Mouse (Mus musculus): ENCODE results near the gene Amigo1. TPM values are rescaled to one million over a fixed set of nuclear protein-coding genes. Genes with fewer than 3 reads are reported as not detected.

The Amigo1 gene
- polyA plus RNA-seq, 1 experiment, result 6.2 TPM

GRCm38 (mm10) chr3:108189897-108190296, 3.8 kb downstream of the Amigo1 start:
- Histone ChIP-seq H3K4me3 (ENCODE audit: extremely low read depth, insufficient read depth, insufficient read length) (no peak overlapping the region), H3K4me1 (ENCODE audit: control insufficient read depth, insufficient read depth, insufficient read length) (peaks cover 7% of the 10 kb centered on the region), H3K27ac (ENCODE audit: insufficient read depth, low read length) (no peak overlapping the region), H3K36me3 (ENCODE audit: control insufficient read depth, insufficient read depth, low read length) (no peaks in the 10 kb centered on the region), H3K27me3 (ENCODE audit: control insufficient read depth, insufficient read depth, low read length) (peaks cover 5% of the 10 kb centered on the region)
- WGBS, result 76% methylated on average over 5 of the region's 5 CpGs
- no peak for DNase-seq (ENCODE audit: low read depth in 1 of 2, low spot score in 2 of 2)
- TF ChIP-seq CTCF (IDR thresholded peaks at IDR 0.05; ENCODE audit: extremely low read depth, insufficient read depth, insufficient read length, insufficient replicate concordance), result no peak
- TF ChIP-seq POLR2A (IDR thresholded peaks at IDR 0.05; ENCODE audit: low read depth, low read length), result no peak

GRCm38 (mm10) chr3:108193686-108194085, 7.6 kb downstream of the Amigo1 start:
- TF ChIP-seq POLR2A (IDR thresholded peaks at IDR 0.05; ENCODE audit: low read depth, low read length), result no peak
- TF ChIP-seq CTCF (IDR thresholded peaks at IDR 0.05; ENCODE audit: extremely low read depth, insufficient read depth, insufficient read length, insufficient replicate concordance), result no peak
- Histone ChIP-seq H3K27me3 (ENCODE audit: control insufficient read depth, insufficient read depth, low read length) (no peaks in the 10 kb centered on the region), H3K4me1 (ENCODE audit: control insufficient read depth, insufficient read depth, insufficient read length) (no peaks in the 10 kb centered on the region), H3K36me3 (ENCODE audit: control insufficient read depth, insufficient read depth, low read length) (peaks cover 1% of the 10 kb centered on the region; the same call in 1 of the 2 replicates), H3K4me3 (ENCODE audit: extremely low read depth, insufficient read depth, insufficient read length) (no peak overlapping the region), H3K27ac (ENCODE audit: insufficient read depth, low read length) (no peak overlapping the region)
- WGBS, result 83% methylated on average over 4 of the region's 4 CpGs
- no peak for DNase-seq (ENCODE audit: low read depth in 1 of 2, low spot score in 2 of 2)

- H3K27me3 ChIP-seq (ENCODE audit: control insufficient read depth, insufficient read depth, low read length), result no peaks in the 10 kb centered on the region
- no peak for DNase-seq (ENCODE audit: low read depth in 1 of 2, low spot score in 2 of 2)
- no peak overlapping the region for H3K4me3 ChIP-seq (ENCODE audit: extremely low read depth, insufficient read depth, insufficient read length)
- H3K4me1 ChIP-seq (ENCODE audit: control insufficient read depth, insufficient read depth, insufficient read length), result peaks cover 5% of the 10 kb centered on the region; the same call in 1 of the 2 replicates
- 83% methylated on average over 4 of the region's 4 CpGs for WGBS
- TF ChIP-seq CTCF (IDR thresholded peaks at IDR 0.05; ENCODE audit: extremely low read depth, insufficient read depth, insufficient read length, insufficient replicate concordance) (no peak), POLR2A (IDR thresholded peaks at IDR 0.05; ENCODE audit: low read depth, low read length) (no peak)
- no peak overlapping the region for H3K27ac ChIP-seq (ENCODE audit: insufficient read depth, low read length)
- peaks cover 1% of the 10 kb centered on the region; the same call in 1 of the 2 replicates for H3K36me3 ChIP-seq (ENCODE audit: control insufficient read depth, insufficient read depth, low read length)
Observed at GRCm38 (mm10) chr3:108195287-108195686, 9.2 kb downstream of the Amigo1 start.

- H3K4me3 ChIP-seq (ENCODE audit: extremely low read depth, insufficient read depth, insufficient read length), result no peak overlapping the region
- no peak for DNase-seq (ENCODE audit: low read depth in 1 of 2, low spot score in 2 of 2)
- no peak overlapping the region for H3K27ac ChIP-seq (ENCODE audit: insufficient read depth, low read length)
- H3K27me3 ChIP-seq (ENCODE audit: control insufficient read depth, insufficient read depth, low read length), result no peaks in the 10 kb centered on the region
- H3K4me1 ChIP-seq (ENCODE audit: control insufficient read depth, insufficient read depth, insufficient read length), result peaks cover 5% of the 10 kb centered on the region; the same call in 1 of the 2 replicates
- WGBS, result 89% methylated on average over 7 of the region's 7 CpGs
- peaks cover 1% of the 10 kb centered on the region; the same call in 1 of the 2 replicates for H3K36me3 ChIP-seq (ENCODE audit: control insufficient read depth, insufficient read depth, low read length)
- TF ChIP-seq POLR2A (IDR thresholded peaks at IDR 0.05; ENCODE audit: low read depth, low read length), result no peak
- no peak for TF ChIP-seq CTCF (IDR thresholded peaks at IDR 0.05; ENCODE audit: extremely low read depth, insufficient read depth, insufficient read length, insufficient replicate concordance)
Observed at GRCm38 (mm10) chr3:108195941-108196590, 9.9 kb downstream of the Amigo1 start.

- Histone ChIP-seq H3K4me1 (ENCODE audit: control insufficient read depth, insufficient read depth, insufficient read length) (peaks cover 9% of the 10 kb centered on the region; the same call in 1 of the 2 replicates), H3K27me3 (ENCODE audit: control insufficient read depth, insufficient read depth, low read length) (no peaks in the 10 kb centered on the region), H3K36me3 (ENCODE audit: control insufficient read depth, insufficient read depth, low read length) (peaks cover 1% of the 10 kb centered on the region; the same call in 1 of the 2 replicates), H3K4me3 (ENCODE audit: extremely low read depth, insufficient read depth, insufficient read length) (no peak overlapping the region), H3K27ac (ENCODE audit: insufficient read depth, low read length) (no peak overlapping the region)
- no peak for TF ChIP-seq CTCF (IDR thresholded peaks at IDR 0.05; ENCODE audit: extremely low read depth, insufficient read depth, insufficient read length, insufficient replicate concordance)
- no peak for TF ChIP-seq POLR2A (IDR thresholded peaks at IDR 0.05; ENCODE audit: low read depth, low read length)
- DNase-seq (ENCODE audit: low read depth in 1 of 2, low spot score in 2 of 2), result no peak
- 71% methylated on average over 14 of the region's 14 CpGs for WGBS
Observed at GRCm38 (mm10) chr3:108197066-108197497, 10.9 kb downstream of the Amigo1 start.

GRCm38 (mm10) chr3:108199231-108199630, 13.1 kb downstream of the Amigo1 start:
- Histone ChIP-seq H3K4me1 (ENCODE audit: control insufficient read depth, insufficient read depth, insufficient read length) (peaks cover 9% of the 10 kb centered on the region; the same call in 1 of the 2 replicates), H3K4me3 (ENCODE audit: extremely low read depth, insufficient read depth, insufficient read length) (no peak overlapping the region), H3K27me3 (ENCODE audit: control insufficient read depth, insufficient read depth, low read length) (no peaks in the 10 kb centered on the region), H3K36me3 (ENCODE audit: control insufficient read depth, insufficient read depth, low read length) (peaks cover 1% of the 10 kb centered on the region; the same call in 1 of the 2 replicates), H3K27ac (ENCODE audit: insufficient read depth, low read length) (no peak overlapping the region)
- 92% methylated on average over 6 of the region's 6 CpGs for WGBS
- TF ChIP-seq CTCF (IDR thresholded peaks at IDR 0.05; ENCODE audit: extremely low read depth, insufficient read depth, insufficient read length, insufficient replicate concordance), result no peak
- no peak for DNase-seq (ENCODE audit: low read depth in 1 of 2, low spot score in 2 of 2)
